Mouse (Mus musculus): ENCODE measurements around the gene Btd. TPM values are rescaled to one million over a fixed set of nuclear protein-coding genes. Genes with fewer than 3 reads are reported as not detected.

Gene Btd
- total RNA-seq, 2 experiments from 2014 or later: 7.1 to 8.7 TPM

DNA sequence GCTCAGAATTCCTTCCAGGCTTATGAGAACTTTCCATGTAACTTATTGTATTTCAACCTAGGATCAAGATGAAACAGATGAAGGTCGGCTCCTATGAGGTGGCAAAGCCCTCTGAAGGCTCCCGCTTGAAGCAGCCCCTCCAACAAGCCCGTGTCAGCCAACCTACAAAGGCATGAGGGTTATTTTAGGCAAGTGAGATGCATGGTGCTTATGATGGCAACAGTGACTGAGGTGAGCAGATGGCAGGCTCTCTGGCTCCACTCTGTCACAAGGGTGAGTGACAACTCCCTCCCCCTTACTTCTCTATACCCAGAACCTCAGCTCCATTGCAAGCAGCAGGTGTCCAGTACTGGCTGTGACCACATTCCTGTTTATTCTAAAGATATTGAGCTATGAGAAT, 56.5 kb downstream of the Btd start:
- no peak for DNase-seq (ENCODE audit: low spot score in 2 of 2)

DNA sequence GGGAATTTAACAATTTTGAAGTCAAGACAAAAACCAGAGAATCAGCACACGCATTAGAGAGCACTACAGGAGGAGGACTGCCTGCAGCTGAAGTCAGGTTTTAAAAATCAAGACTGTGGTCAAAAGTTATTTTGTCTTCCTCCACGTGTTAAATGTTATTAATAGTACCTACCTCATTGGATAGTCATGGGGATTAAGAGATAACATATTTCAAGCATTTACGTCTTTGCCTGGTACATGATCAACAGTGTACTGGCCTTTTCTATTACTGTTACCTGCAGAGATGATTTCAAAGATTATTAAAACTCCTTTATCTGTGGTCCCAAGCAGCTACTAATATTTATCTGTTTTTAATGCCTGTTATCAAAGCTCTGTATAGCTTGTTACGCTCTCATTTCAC, 56.9 kb downstream of the Btd start:
- no peak for DNase-seq (ENCODE audit: low spot score in 2 of 2)

- no peak for DNase-seq (ENCODE audit: low spot score in 2 of 2)
Measured at GRCm38 (mm10) chr14:31700376-31700775, 59.5 kb downstream of the Btd start.

DNA sequence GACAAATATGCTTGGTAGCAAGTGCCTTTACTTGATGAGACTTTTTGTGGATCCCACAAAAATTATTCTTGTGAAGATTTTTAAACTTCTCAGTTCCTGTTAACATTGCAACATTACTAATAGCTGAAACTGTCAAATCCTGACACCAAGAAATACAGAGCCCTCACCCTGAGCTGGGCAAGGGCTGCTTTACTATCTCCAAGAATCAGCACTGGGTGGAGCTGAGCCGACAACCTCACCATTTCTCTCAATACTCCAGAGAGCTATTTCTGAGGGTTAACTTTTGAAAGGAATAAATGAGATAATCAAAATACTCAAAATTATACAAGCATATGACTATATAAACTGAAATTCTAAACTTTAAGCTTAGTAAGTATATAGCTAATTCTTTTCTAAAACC, 68.5 kb downstream of the Btd start:
- DNase-seq (ENCODE audit: low spot score in 2 of 2): no peak

DNA sequence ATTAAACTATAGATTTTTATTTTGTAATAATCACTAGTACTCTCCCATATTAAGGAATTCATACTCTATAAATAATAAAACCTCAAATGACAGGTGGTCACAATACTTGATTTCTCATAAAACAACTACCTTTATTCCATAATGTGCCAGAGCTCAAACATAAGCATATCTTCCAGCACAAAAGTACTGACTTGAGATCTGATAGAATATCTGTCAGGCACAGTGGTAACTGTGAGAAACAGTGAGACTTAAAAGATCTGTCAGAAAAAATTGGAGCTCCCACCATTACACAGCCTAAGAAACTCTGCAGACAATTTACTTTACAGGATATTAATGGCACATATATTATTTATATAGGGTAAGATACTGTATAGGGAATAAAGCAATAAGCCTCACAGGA, 74.8 kb downstream of the Btd start:
- DNase-seq (ENCODE audit: low spot score in 2 of 2): no peak

- DNase-seq (ENCODE audit: low spot score in 2 of 2): no peak
Measured at GRCm38 (mm10) chr14:31717360-31717759, 76.5 kb downstream of the Btd start.

Other genes with a start within 250 kb of the Btd start
- gene Sh3bp5, start 204.9 kb upstream of the Btd start, total RNA-seq (2021): 10 to 100 TPM; 61.4 to 68.3 TPM
- 10 to 100 TPM; 14.2 to 16.2 TPM for gene Eaf1, start 146.6 kb upstream of the Btd start, total RNA-seq (2021)
- gene Mettl6, start 146.0 kb upstream of the Btd start, total RNA-seq (2021): 10 to 100 TPM; 35.3 to 41.7 TPM
- gene Colq, start 49.7 kb upstream of the Btd start, total RNA-seq (2021): under 1 TPM; 0.35 to 0.74 TPM
- gene Gm49387, start 150 bp upstream of the Btd start, total RNA-seq (2021): under 1 TPM in 1 of 2 experiments, not detected in 1; 0.66 TPM
- 1 to 10 TPM; 4.5 to 8.7 TPM for gene Hacl1, start 258 bp downstream of the Btd start, total RNA-seq (2021)
- gene Ankrd28, start 189.6 kb downstream of the Btd start, total RNA-seq (2021): 10 to 100 TPM; 47.4 to 53.5 TPM

Measured in left cerebral cortex, adult 18-20 months (tissue).